Mouse (Mus musculus): ENCODE data around the gene Ccl6.

The Ccl6 gene

GRCm38 (mm10) chr11:83592853-83593252, at the start of gene Ccl6:
TSS of gene Ccl6 (minus strand) at chr11:83593087.
- no peak for DNase-seq

GRCm38 (mm10) chr11:83641216-83641615, 48.3 kb upstream of the Ccl6 start:
- DNase-seq: no peak

GRCm38 (mm10) chr11:83640141-83640540, 47.3 kb upstream of the Ccl6 start:
- DNase-seq: no peak

GRCm38 (mm10) chr11:83639533-83639932, 46.6 kb upstream of the Ccl6 start:
- DNase-seq: no peak

- no peak for DNase-seq
These were observed 46.0 kb upstream of the Ccl6 start for GRCm38 (mm10) chr11:83638934-83639333.

GRCm38 (mm10) chr11:83636742-83637235, 43.9 kb upstream of the Ccl6 start:
- DNase-seq: no peak

- DNase-seq: no peak
These were observed 42.0 kb upstream of the Ccl6 start for GRCm38 (mm10) chr11:83634898-83635297.

- DNase-seq: no peak
These were observed 41.5 kb upstream of the Ccl6 start for GRCm38 (mm10) chr11:83634425-83634824.

GRCm38 (mm10) chr11:83632744-83633143, 39.9 kb upstream of the Ccl6 start:
- peak in 1 of 2 experiments; percentile 31 for DNase-seq

- no peak for DNase-seq
These were observed 38.2 kb upstream of the Ccl6 start for GRCm38 (mm10) chr11:83631065-83631464.

GRCm38 (mm10) chr11:83630630-83631029, 37.7 kb upstream of the Ccl6 start:
- DNase-seq: peak in 1 of 2 experiments; percentile 15

- no peak for DNase-seq
These were observed 35.9 kb upstream of the Ccl6 start for GRCm38 (mm10) chr11:83628808-83629207.

GRCm38 (mm10) chr11:83623586-83623985, 30.7 kb upstream of the Ccl6 start:
- no peak for DNase-seq

- DNase-seq: no peak
These were observed 26.1 kb upstream of the Ccl6 start for GRCm38 (mm10) chr11:83619037-83619436.

GRCm38 (mm10) chr11:83618238-83618637, 25.4 kb upstream of the Ccl6 start:
- DNase-seq: no peak

- DNase-seq: no peak
These were observed 23.7 kb upstream of the Ccl6 start for GRCm38 (mm10) chr11:83616586-83616985.

GRCm38 (mm10) chr11:83610900-83611299, 18.0 kb upstream of the Ccl6 start:
- no peak for DNase-seq

GRCm38 (mm10) chr11:83606396-83606795, 13.5 kb upstream of the Ccl6 start:
- no peak for DNase-seq

GRCm38 (mm10) chr11:83605535-83605934, 12.6 kb upstream of the Ccl6 start:
- no peak for DNase-seq

- DNase-seq: no peak
These were observed 11.8 kb upstream of the Ccl6 start for GRCm38 (mm10) chr11:83604698-83605097.

GRCm38 (mm10) chr11:83603399-83603798, 10.5 kb upstream of the Ccl6 start:
- DNase-seq: no peak

GRCm38 (mm10) chr11:83600576-83600975, 7.7 kb upstream of the Ccl6 start:
- DNase-seq: no peak

- DNase-seq: no peak
These were observed 6.1 kb upstream of the Ccl6 start for GRCm38 (mm10) chr11:83598991-83599390.

GRCm38 (mm10) chr11:83598207-83598837, 5.4 kb upstream of the Ccl6 start:
- DNase-seq: no peak

- DNase-seq: no peak
These were observed 4.9 kb upstream of the Ccl6 start for GRCm38 (mm10) chr11:83597796-83598195.

Data from kidney, adult 8-10 months (tissue).